Mouse (Mus musculus) kidney, embryonic 15.5 days (tissue): Measurements from ENCODE around the gene Rbfox1. TPM values are rescaled to one million over a fixed set of nuclear protein-coding genes. Genes with fewer than 3 reads are reported as not detected.

ENCODE experiments used
- ATAC-seq: fragments of 200-750 bp; cut with Nextera tagmentation; replicated peaks from 2 replicates; pipeline ENCODE4 v1.8.0; 2017; ENCODE audit warnings: moderate TSS enrichment; ENCODE audit not compliant: low FRiP score
- H3K27ac ChIP-seq: fragments of 300-500 bp; sonication (generic); 2 replicates; pipeline ENCODE4 v1.5.1; 2015; ENCODE audit warnings: mild to moderate bottlenecking, inconsistent platforms
- H3K27me3 ChIP-seq: fragments of 300-500 bp; sonication (generic); 2 replicates; pipeline ENCODE4 v1.6.1; 2015; ENCODE audit warnings: inconsistent platforms
- H3K36me3 ChIP-seq: fragments of 300-500 bp; sonication (generic); 2 replicates; pipeline ENCODE4 v1.6.1; 2015; ENCODE audit warnings: inconsistent platforms
- H3K4me1 ChIP-seq: fragments of 300-500 bp; sonication (generic); 2 replicates; pipeline ENCODE4 v1.6.1; 2015; ENCODE audit warnings: inconsistent platforms
- H3K4me2 ChIP-seq: fragments of 300-500 bp; sonication (generic); 2 replicates; pipeline ENCODE4 v1.6.1; 2015; ENCODE audit warnings: moderate library complexity, mild to moderate bottlenecking, inconsistent platforms
- H3K4me3 ChIP-seq: fragments of 300-500 bp; sonication (generic); replicated peaks from 2 replicates; pipeline ENCODE4 v1.5.1; 2015; ENCODE audit warnings: mild to moderate bottlenecking, inconsistent platforms
- H3K9ac ChIP-seq: fragments of 300-500 bp; sonication (generic); 2 replicates; pipeline ENCODE4 v1.6.1; 2015; ENCODE audit warnings: mild to moderate bottlenecking, inconsistent platforms
- H3K9me3 ChIP-seq: fragments of 300-500 bp; sonication (generic); replicated peaks from 2 replicates; pipeline ENCODE4 v1.6.1; 2016; ENCODE audit warnings: inconsistent platforms
- WGBS: fragments of 180-500 bp; shearing (Covaris S2); methylation state at CpG from one replicate; pipeline ENCODE4 v1.1.7; 2015; ENCODE audit warnings: mixed read lengths; 5-methylcytosine and 5-hydroxymethylcytosine counted together
- polyA plus RNA-seq: library from polyadenylated mRNA; unstranded; fragments of >200 nt; fragmentation: Nextera tagmentation; extraction: Ambion mirVana; gene quantifications from 2 replicates; pipeline ENCODE4 v1.2.1, GENCODE M21; 2015

Gene Rbfox1
- polyA plus RNA-seq, 1 experiment from 2014 or later: 6.7 TPM

DNA sequence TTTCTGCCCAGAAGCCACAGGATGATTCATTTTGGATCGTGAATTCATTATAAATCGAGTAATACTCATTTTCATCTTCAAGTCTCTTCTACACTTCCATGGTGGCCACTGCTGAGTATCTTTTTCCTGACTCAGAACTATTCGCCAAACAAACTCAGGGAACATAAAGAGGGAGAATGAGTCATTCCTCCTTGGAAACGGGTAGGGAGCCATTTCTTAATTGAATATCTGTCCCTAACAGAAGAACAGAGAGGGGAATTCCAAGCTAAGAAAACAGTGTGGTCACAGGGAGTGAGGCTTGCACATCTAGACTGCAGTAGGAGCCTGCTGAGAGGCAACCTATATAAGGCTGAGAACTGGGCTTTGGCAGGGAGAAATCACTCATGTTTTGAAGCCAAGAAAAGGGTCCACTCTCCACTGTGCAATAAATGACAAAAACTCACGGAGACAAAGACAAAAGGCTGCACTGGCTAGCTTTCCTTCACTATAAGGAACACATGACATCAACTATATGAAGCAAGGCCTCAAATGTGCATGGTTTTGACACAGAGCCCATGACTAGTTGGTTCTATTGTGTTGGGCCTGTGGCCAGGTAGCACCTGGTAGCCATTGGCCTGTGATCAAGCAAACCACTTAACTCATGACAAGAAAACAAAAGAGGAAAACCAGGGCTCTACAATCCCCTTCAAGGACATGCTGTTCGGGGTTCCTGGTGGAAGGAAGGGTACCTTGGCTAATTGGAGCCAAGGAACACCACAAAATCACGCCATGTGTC is 386.6 kb downstream of the Rbfox1 start:
- no peak overlapping the region for H3K4me3 ChIP-seq
- no peaks in the 10 kb centered on the region for H3K36me3 ChIP-seq
- H3K4me1 ChIP-seq: no peaks in the 10 kb centered on the region
- no peak overlapping the region for H3K9ac ChIP-seq
- H3K4me2 ChIP-seq: no peak overlapping the region
- H3K27ac ChIP-seq: no peak overlapping the region
- no peaks in the 10 kb centered on the region for H3K27me3 ChIP-seq
- 78% methylated on average over 7 of the region's 7 CpGs for WGBS
- no peaks in the 10 kb centered on the region for H3K9me3 ChIP-seq
- ATAC-seq: no peak

DNA sequence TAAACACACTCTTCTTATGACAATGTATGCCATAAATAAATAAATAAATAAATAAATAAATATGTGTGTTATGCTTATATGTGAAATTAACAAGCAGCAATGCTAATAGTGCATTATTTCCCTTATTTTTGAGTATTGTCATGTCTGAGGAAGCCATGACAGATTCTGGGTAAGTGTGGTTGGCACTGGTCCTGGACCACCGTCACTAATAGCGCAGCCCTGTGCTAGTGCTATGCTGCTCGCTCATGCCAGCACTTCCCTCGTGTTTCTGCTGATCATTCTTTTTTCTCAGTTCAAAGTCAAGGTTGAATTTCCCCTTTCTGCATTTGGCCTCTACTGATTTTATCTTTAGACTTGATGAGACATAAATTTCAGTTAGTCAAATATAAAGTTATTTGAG is 398.3 kb downstream of the Rbfox1 start:
- Histone ChIP-seq H3K9me3 (no peaks in the 10 kb centered on the region), H3K27me3 (no peaks in the 10 kb centered on the region), H3K27ac (no peak overlapping the region), H3K36me3 (no peaks in the 10 kb centered on the region), H3K4me3 (no peak overlapping the region), H3K4me2 (no peak overlapping the region), H3K9ac (no peak overlapping the region), H3K4me1 (no peaks in the 10 kb centered on the region)
- no peak for ATAC-seq
- 79% methylated on average over 4 of the region's 4 CpGs for WGBS

DNA sequence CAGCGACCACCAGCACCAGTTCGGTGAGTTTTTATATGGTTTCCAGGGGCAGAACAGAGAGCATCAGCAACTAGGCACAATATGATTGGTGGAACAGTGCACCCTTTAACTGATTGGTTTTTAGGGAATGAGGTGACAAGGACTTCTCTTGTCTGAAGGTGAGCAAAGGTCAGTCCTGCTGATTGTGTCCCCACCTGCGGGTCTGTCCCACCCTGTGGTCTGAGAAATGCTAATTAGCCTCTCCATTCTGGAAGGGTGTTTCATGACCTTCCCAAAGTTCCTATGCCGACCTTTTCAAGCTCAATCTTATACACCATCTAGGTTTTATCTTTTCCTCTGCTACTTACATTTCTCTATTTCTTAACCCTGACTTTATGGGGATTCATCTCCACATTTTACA is 399.2 kb downstream of the Rbfox1 start:
- H3K4me3 ChIP-seq: no peak overlapping the region
- no peaks in the 10 kb centered on the region for H3K36me3 ChIP-seq
- H3K9me3 ChIP-seq: no peaks in the 10 kb centered on the region
- ATAC-seq: no peak
- H3K27me3 ChIP-seq: no peaks in the 10 kb centered on the region
- WGBS: 66% methylated on average over 4 of the region's 4 CpGs
- no peaks in the 10 kb centered on the region for H3K4me1 ChIP-seq
- H3K9ac ChIP-seq: no peak overlapping the region
- no peak overlapping the region for H3K27ac ChIP-seq
- no peak overlapping the region for H3K4me2 ChIP-seq

DNA sequence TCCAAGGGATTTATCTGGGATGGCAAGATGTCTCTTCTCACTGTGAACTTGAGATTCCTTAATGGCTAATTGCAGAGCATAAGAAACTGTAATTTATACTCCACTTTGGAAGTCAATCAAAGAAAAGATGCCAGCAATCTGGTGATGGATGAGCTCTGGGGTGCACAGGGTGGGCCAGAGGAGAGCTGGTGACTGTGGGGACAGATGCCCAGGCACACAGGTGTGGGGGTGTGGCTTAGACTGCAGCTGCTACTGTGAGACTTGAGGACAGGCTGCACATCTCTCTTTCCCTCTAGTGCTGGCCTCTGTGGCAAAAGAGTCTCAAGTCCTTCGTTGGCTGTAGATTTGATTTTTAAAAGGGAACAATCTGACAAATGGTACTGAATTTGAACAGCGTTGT is 402.5 kb downstream of the Rbfox1 start:
- no peaks in the 10 kb centered on the region for H3K36me3 ChIP-seq
- H3K27ac ChIP-seq: no peak overlapping the region
- no peak overlapping the region for H3K4me3 ChIP-seq
- no peaks in the 10 kb centered on the region for H3K9me3 ChIP-seq
- H3K4me2 ChIP-seq: no peak overlapping the region
- no peak overlapping the region for H3K9ac ChIP-seq
- no peak for ATAC-seq
- H3K4me1 ChIP-seq: no peaks in the 10 kb centered on the region
- 72% methylated on average over 2 of the region's 2 CpGs for WGBS
- H3K27me3 ChIP-seq: no peaks in the 10 kb centered on the region

DNA sequence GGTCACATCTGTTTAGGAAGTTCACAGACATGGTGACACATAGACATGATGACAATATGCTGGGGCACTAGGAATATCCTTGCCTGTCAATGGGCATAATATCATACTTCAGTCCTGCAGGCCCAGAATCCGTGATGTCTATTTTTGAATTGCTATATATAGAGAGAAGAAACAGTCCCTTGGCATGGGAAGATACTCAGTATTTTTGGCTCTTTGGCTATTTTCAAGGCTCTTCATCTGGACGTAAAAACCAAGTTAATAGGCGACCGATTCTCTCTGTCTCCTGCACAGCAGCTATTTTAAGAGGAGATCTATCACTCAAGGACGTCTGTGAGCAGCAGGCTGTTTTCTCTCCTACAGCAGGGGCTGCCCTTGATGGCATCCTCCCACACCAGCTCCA is 415.0 kb downstream of the Rbfox1 start:
- 61% methylated on average over 5 of the region's 5 CpGs for WGBS
- Histone ChIP-seq H3K4me3 (no peak overlapping the region), H3K4me2 (no peak overlapping the region), H3K9me3 (no peaks in the 10 kb centered on the region), H3K36me3 (no peaks in the 10 kb centered on the region), H3K4me1 (no peaks in the 10 kb centered on the region), H3K27me3 (no peaks in the 10 kb centered on the region), H3K27ac (no peak overlapping the region), H3K9ac (no peak overlapping the region)
- no peak for ATAC-seq

DNA sequence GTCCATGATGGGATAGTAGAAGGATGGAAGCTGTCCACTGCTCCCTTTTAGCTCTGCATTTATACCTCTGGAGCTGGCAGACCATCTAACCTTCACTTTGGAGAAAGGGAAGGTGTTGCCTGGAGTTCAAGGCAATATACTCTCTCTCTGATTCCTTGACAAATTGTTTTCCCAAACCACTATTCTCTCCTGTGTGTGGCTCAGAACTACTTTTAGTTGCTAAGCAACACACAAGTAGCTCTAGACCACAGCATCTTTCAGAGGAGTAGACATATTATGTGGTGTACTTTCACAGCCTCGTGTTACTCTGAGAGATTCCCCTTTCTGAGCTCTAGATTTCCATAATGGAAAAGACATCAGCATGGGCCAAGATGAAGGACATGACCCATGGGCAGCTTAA is 417.9 kb downstream of the Rbfox1 start:
- Histone ChIP-seq H3K9ac (no peak overlapping the region), H3K4me1 (no peaks in the 10 kb centered on the region), H3K4me2 (no peak overlapping the region), H3K27me3 (no peaks in the 10 kb centered on the region), H3K27ac (no peak overlapping the region), H3K36me3 (no peaks in the 10 kb centered on the region), H3K9me3 (no peaks in the 10 kb centered on the region), H3K4me3 (no peak overlapping the region)
- 76% methylated on average over 1 of the region's 1 CpGs for WGBS
- no peak for ATAC-seq

DNA sequence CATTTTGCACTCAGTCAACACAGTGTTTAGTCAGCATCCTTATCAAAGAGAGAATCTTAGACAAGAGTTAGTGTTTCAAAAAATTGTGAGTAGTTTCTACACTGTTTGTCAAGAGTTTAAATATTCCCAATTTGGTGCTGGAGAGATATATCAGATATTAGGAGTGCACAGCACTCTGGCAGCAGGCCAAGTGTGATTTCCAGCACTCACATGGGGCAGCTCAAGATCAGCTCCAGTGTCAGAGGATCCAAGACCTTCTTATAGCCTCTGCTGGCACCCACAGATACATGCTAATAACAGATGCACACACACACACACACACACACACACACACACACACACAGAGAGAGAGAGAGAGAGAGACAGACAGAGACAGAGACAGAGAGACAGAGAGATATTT is 424.8 kb downstream of the Rbfox1 start:
- H3K4me3 ChIP-seq: no peak overlapping the region
- H3K27ac ChIP-seq: no peak overlapping the region
- no peak for ATAC-seq
- H3K9ac ChIP-seq: no peak overlapping the region
- no peaks in the 10 kb centered on the region for H3K4me1 ChIP-seq
- no peak overlapping the region for H3K4me2 ChIP-seq
- no peaks in the 10 kb centered on the region for H3K36me3 ChIP-seq
- no peaks in the 10 kb centered on the region for H3K9me3 ChIP-seq
- no peaks in the 10 kb centered on the region for H3K27me3 ChIP-seq

DNA sequence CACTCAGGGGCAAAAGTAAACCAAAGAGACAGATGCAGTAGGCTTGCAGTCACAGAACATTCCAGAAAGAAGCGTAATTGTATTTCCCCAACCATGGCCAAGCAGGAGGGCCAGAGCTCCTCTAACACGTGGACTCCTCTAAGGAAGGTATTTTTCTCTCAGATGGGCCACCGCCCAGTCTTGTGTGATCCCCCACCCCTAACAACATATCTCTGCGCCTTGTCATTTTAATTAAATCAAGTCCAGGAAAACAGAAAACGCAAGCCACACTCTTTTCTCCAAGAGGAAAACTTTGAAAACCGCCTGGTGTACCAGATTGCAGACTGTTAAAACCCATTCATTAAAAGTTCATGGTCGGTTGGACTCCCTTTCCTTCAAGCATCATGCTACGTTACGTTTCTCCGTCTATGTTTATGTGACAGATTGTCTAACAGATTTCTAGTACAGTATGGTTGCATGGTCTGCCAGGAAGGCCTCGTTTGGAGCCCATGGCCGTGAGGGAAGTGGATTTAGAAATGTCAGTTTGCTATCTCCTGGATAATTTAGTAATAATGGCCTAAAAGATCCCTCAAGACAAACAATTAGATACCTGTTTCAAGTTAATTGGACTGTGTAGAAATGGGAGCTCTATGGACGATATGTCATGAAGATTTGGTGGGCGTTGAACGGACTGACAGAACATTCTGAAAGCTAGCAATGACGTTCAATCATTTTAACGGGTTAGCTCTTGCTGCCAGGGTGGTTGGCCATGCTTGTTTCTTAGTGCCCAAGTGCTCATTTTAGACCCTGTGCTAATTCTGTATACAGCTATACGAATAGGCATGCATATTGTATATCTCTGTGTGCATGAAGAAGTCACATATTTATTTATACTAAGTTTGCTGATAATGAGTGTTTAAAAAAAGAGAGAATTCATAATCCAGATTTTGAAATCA is 425.9 kb downstream of the Rbfox1 start:
- H3K27me3 ChIP-seq: no peaks in the 10 kb centered on the region
- H3K36me3 ChIP-seq: no peaks in the 10 kb centered on the region
- ATAC-seq: no peak
- no peaks in the 10 kb centered on the region for H3K4me1 ChIP-seq
- WGBS: 72% methylated on average over 18 of the region's 18 CpGs
- H3K9me3 ChIP-seq: no peaks in the 10 kb centered on the region
- H3K4me2 ChIP-seq: no peak overlapping the region
- no peak overlapping the region for H3K27ac ChIP-seq
- no peak overlapping the region for H3K4me3 ChIP-seq
- no peak overlapping the region for H3K9ac ChIP-seq

DNA sequence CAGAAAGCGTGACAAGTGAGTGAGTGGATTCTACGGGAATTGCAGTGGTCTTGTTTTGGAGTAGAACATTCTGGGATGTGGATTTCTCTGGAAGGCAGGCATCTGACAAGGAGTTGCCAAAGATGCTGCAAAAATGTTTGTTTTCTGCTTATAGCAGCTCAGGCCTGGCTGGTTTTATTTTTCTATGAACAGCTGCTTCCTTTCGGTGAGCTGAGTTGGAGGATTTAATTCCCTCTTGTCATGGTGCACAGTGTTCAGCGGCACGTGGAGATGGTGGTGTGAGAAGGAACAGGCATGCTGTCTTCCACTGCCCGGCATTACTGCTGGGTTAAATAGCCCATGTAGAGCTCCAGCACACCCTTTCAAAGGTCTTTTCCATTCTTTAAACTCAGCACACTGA is 428.5 kb downstream of the Rbfox1 start:
- WGBS: 43% methylated on average over 6 of the region's 6 CpGs

DNA sequence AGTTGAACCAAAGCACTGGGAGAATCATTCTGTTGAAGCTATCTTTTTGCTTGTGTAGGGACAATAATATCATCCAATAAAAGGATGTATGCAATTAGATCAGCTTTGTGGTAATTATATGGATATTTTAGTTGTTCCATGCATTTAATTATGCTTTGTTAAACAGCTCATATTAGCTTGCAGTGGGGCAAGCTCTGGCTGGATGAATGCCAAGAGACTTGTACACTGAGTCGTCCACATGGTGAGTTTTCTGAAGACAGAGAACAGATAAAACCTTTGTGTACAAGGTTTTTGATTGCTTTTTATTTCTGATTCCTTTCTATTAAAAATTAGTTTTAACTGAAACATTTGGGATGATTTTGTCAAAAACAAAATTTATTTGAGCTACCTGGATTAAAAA is 439.7 kb downstream of the Rbfox1 start:
- no peaks in the 10 kb centered on the region for H3K36me3 ChIP-seq
- no peak overlapping the region for H3K4me2 ChIP-seq
- 49% methylated on average over 1 of the region's 1 CpGs for WGBS
- H3K27ac ChIP-seq: no peak overlapping the region
- no peaks in the 10 kb centered on the region for H3K4me1 ChIP-seq
- no peaks in the 10 kb centered on the region for H3K9me3 ChIP-seq
- ATAC-seq: no peak
- no peak overlapping the region for H3K4me3 ChIP-seq
- no peaks in the 10 kb centered on the region for H3K27me3 ChIP-seq
- H3K9ac ChIP-seq: no peak overlapping the region

More for the DNA sequence above, 428.5 kb downstream of the Rbfox1 start:
- H3K27ac ChIP-seq: no peak overlapping the region
- no peak overlapping the region for H3K9ac ChIP-seq
- no peak overlapping the region for H3K4me3 ChIP-seq
- H3K36me3 ChIP-seq: no peaks in the 10 kb centered on the region
- no peaks in the 10 kb centered on the region for H3K27me3 ChIP-seq
- H3K9me3 ChIP-seq: no peaks in the 10 kb centered on the region
- H3K4me2 ChIP-seq: no peak overlapping the region
- H3K4me1 ChIP-seq: no peaks in the 10 kb centered on the region
- no peak for ATAC-seq

DNA sequence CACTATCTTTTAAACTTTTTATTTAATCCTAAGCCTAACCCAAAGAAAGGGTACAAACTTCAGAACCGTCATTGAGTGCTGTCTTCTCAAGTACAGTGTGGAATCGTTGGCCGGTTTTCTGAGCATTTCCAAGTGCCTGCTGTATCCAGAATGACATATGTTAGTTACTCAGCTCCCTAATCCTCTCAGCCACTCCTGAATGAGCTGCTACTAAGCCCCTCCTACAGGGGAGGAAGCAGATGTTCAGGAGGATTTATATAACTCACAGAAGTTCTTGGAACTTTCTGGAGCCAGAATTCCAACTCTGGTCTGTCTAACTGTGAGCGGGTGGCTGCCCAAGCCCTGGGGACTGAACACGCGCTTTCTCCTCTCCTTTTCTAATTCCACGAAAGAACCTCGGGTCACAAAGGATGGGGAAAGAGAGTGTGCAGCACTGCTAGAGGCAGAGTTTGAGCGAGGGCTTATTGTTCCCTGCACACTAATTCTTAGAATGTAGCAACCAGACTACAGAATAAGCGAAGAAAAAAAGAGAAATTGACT is 446.3 kb downstream of the Rbfox1 start:
- Histone ChIP-seq H3K27me3 (no peaks in the 10 kb centered on the region), H3K4me1 (no peaks in the 10 kb centered on the region), H3K36me3 (no peaks in the 10 kb centered on the region), H3K9ac (no peak overlapping the region), H3K9me3 (no peaks in the 10 kb centered on the region), H3K4me2 (no peak overlapping the region), H3K4me3 (no peak overlapping the region), H3K27ac (no peak overlapping the region)
- ATAC-seq: no peak
- WGBS: 75% methylated on average over 10 of the region's 10 CpGs

DNA sequence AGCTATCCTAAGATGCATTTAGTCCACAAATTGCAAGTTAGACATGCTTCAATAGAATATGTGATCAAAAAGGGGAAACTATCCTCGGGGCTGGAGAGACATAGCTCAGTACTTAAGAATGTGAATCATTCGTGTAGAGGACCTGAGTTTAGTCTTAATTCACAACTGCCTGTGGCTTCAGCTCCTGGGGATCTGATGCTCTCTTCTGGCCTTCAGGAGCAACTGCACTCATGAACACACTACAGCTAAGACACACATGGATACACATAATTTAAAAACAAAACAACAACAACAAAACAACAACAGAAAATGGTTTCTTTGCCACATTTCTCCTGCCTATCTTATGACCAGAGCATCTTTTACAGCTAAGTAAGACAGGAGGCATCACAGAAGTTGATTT is 448.1 kb downstream of the Rbfox1 start:
- 77% methylated on average over 2 of the region's 2 CpGs for WGBS
- ATAC-seq: no peak
- H3K4me3 ChIP-seq: no peak overlapping the region
- no peaks in the 10 kb centered on the region for H3K36me3 ChIP-seq
- no peak overlapping the region for H3K27ac ChIP-seq
- no peak overlapping the region for H3K4me2 ChIP-seq
- H3K27me3 ChIP-seq: no peaks in the 10 kb centered on the region
- no peaks in the 10 kb centered on the region for H3K9me3 ChIP-seq
- no peak overlapping the region for H3K9ac ChIP-seq
- H3K4me1 ChIP-seq: no peaks in the 10 kb centered on the region
